ENCODE assay signal across 9 mouse cellular contexts in the genomic region with DNA sequence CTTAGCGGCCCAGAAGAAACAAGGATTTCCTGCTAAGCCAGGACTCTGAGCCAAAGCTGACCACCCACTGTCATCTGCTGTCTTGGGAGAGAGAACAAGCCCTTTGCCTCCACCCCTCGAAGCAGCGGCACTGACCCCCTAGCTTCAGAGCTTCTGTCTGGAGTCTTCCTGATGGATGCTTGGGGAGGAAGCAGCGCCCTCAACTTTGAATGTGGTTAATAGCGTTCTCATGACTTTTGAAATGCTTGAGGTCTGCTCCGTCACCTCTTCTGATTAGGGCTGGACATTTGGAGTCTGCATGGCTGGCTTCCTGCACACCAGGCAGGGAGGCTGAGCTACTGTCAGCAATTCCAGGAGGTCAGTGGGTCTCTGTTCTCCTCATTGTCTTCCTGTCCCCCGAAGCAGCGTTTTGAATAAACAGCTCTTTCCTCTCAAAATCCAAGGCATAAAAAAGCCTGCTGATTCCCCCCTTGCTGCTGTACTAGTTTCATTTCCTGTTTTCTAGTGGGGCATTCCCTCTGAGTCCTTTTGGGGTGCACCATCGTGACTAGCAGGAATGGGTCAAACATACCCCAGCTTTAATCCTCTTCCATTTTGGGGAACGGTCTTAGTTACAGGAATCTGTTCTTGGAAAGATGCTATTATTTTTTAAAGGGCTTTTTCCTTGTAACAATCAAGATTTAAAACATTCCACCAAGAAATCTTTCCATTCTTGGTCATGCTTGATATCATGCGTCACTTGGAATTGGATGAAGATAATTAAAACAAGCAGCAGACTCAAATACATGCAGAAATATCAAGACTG.
DNase-seq lines count a peak whose midpoint lies in the region; TF ChIP-seq lines count a peak whose summit lies in the region.
"Had no signal": no experiment of that assay in that cellular context is flagged by ENCODE, and none has a peak within 500 bp of the region (broad histone marks: within the 10 kb centered on the region; RNA-seq: fewer than 3 reads in every experiment).

No protein-coding gene starts in this region.

- peak; percentile 30 to 42 for DNase-seq in adrenal gland, postnatal 36 days
- peak; percentile 96 for DNase-seq in heart, adult 11 months
- DNase-seq in kidney, adult 18-20 months: peak; percentile 18
- DNase-seq in lung, adult 2 months: no peak
- DNase-seq in ovary, postnatal 10 days (ENCODE audit: low spot score): no peak
- no peak for DNase-seq in midbrain, embryonic 10.5 days (ENCODE audit: low spot score)
- DNase-seq in cerebellum, postnatal 4 days (ENCODE audit: low spot score in 2 of 2): no peak
- DNase-seq in spleen, postnatal 14 days (ENCODE audit: low spot score in 2 of 2): no peak

- no peaks in the 10 kb centered on the region for H3K9me3 ChIP-seq in midbrain, embryonic 10.5 days (replicated peaks)

- peak overlapping the region; percentile 28 for H3K4me3 ChIP-seq in lung, adult 2 months (replicated peaks; ENCODE audit: extremely low read depth, low read depth, low read length)
- H3K4me3 ChIP-seq in midbrain, embryonic 10.5 days: no peak overlapping the region
- H3K4me3 ChIP-seq: erythroblast, embryonic 14.5 days had no signal

- no peaks in the 10 kb centered on the region for H3K36me3 ChIP-seq in midbrain, embryonic 10.5 days

- H3K27me3 ChIP-seq in midbrain, embryonic 10.5 days (ENCODE audit: low read depth, poor library complexity, severe bottlenecking): no peaks in the 10 kb centered on the region

- peaks cover 4% of the 10 kb centered on the region for H3K4me1 ChIP-seq in lung, adult 2 months (ENCODE audit: control insufficient read depth, insufficient read depth, low read length)
- H3K4me1 ChIP-seq in midbrain, embryonic 10.5 days: no peaks in the 10 kb centered on the region

- 30% methylated on average over 11 of the region's 11 CpGs for WGBS in lung, adult 2 months
- 75% methylated on average over 11 of the region's 11 CpGs for WGBS in midbrain, embryonic 10.5 days

- no peak overlapping the region for H3K27ac ChIP-seq in midbrain, embryonic 10.5 days (replicated peaks)

- TF ChIP-seq CTCF in lung, adult 2 months (IDR thresholded peaks at IDR 0.05; ENCODE audit: insufficient read depth, low read length): no peak

- no peak for TF ChIP-seq POLR2A in lung, adult 2 months (IDR thresholded peaks at IDR 0.05; ENCODE audit: borderline replicate concordance, extremely low read depth, low read depth, low read length)

Comparison
In these comparisons a context has a peak if more than half of its experiments do, and no peak if none do; other contexts are left out.
1. DNase-seq: peak in adrenal gland, postnatal 36 days (2 of 2), heart, adult 11 months (single experiment) and kidney, adult 18-20 months (single experiment); none in lung, adult 2 months (single experiment), ovary, postnatal 10 days (single experiment), midbrain, embryonic 10.5 days (single experiment), cerebellum, postnatal 4 days (0 of 2) and spleen, postnatal 14 days (0 of 2).